Mouse (Mus musculus): ENCODE results near the gene Gm5431. TPM values are rescaled to one million over a fixed set of nuclear protein-coding genes. Genes with fewer than 3 reads are reported as not detected.
"Not testable (repeated sequence)": the region's sequence is repeated elsewhere in the genome, so short reads cannot be mapped to it uniquely, and the experiment has no call there.

The Gm5431 gene
- polyA plus RNA-seq, 1 experiment from 2014 or later, result 62.6 TPM

DNA sequence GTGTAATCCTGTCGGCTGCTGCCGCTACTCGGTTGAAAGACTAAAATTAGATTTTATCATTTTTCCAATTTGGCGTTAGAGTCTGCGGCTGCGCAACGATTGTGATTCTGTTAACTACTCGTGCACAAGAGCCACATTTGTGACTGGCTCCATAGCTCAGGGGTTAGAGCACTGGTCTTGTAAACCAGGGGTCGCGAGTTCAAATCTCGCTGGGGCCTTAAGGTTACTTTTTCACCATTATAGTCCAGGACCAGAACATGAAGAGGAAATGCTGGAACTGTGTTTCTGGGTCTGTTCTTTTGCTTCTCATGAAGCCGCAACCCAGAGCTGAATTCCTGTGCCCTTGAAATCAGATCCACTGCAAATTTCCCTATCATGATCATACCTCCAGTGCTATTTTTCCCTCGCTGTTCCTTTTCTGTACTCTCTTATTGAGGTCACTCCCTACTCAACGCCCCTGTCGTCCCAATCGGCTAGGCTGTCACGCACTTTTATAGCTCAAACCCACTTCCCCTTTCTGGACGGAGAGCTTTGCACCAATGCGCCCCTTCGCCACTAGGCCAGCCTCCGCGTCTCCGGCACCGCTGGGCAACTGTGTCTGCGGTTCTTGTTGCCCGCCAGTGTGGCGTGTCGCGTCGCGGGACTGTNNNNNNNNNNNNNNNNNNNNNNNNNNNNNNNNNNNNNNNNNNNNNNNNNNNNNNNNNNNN is 48.4 kb downstream of the Gm5431 start:
- peak overlapping the region; percentile 59 for H3K4me3 ChIP-seq (ENCODE audit: inconsistent target)
- 2% methylated on average over 31 of the region's 31 CpGs for WGBS (ENCODE audit: missing documents)
- peak overlapping the region; percentile 41 for H3K27ac ChIP-seq
- no peaks in the 10 kb centered on the region for H3K36me3 ChIP-seq (ENCODE audit: inconsistent target)
- no peaks in the 10 kb centered on the region for H3K79me2 ChIP-seq (ENCODE audit: inconsistent target)

DNA sequence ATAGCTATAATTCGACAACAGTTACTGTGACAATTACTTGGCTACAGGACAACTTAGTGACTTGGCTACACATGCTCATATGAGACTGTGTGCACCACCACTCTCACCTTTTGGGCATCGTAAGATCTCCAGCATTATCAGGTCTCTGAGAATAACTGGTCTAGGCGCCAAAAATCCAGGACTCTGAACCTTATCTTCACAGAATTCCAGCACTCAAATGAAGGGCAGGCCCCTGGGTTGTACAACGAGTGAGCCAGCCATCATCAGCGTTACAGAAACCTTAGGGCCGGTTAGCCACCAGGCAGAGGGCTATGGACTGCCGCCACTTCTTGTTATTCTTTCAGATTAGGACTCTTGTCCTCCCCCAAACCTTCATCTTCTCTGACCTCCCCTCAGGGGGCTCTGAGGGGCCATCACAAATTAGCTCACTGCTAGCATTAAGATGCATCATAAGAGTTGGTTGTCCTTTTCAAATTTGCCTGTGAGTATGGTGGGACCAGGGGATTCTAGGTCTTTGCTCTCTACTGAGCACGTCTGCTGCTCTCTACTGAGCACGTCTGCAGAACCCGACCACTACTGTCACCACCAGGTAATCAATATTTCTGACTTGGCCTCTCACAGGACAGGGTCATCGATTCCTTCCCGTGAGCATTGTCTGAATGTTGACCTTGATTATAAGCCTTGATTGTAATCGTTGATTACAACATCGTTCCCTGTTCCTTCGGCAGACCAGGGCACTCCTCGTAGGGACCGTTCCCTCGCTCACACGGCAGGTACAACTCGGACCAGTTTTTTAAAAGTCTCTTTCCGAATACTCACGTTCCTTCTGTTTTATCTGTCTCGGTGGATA is 49.2 kb downstream of the Gm5431 start:
- Histone ChIP-seq H3K79me2 (ENCODE audit: inconsistent target) (no peaks in the 10 kb centered on the region), H3K27ac (no peak overlapping the region), H3K4me3 (ENCODE audit: inconsistent target) (peak overlapping the region; percentile 59), H3K36me3 (ENCODE audit: inconsistent target) (no peaks in the 10 kb centered on the region)
- WGBS (ENCODE audit: missing documents), result 15% methylated on average over 23 of the region's 23 CpGs

DNA sequence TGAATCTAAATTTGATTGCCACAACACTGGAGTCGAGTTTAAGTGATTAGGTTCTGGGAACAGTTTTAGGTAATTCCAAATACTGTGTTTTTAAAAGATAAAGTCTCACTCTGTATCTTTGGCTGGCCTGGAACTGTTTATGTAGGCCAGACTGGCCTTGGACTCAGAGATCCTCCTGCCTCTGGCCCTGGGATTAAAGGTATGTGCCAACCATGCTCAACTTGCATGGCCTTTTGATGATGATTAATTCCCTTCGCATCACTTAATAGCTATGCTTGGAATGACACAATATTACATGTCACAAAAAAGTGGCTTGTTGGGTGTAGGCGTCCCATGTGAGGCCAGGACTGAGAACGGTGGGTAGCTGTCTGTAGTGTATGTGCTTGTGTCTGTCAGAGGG is 49.8 kb downstream of the Gm5431 start:
- Histone ChIP-seq H3K36me3 (ENCODE audit: inconsistent target) (no peaks in the 10 kb centered on the region), H3K4me3 (ENCODE audit: inconsistent target) (no peak overlapping the region), H3K27ac (no peak overlapping the region), H3K79me2 (ENCODE audit: inconsistent target) (no peaks in the 10 kb centered on the region)
- WGBS (ENCODE audit: missing documents), result 87% methylated on average over 4 of the region's 4 CpGs

DNA sequence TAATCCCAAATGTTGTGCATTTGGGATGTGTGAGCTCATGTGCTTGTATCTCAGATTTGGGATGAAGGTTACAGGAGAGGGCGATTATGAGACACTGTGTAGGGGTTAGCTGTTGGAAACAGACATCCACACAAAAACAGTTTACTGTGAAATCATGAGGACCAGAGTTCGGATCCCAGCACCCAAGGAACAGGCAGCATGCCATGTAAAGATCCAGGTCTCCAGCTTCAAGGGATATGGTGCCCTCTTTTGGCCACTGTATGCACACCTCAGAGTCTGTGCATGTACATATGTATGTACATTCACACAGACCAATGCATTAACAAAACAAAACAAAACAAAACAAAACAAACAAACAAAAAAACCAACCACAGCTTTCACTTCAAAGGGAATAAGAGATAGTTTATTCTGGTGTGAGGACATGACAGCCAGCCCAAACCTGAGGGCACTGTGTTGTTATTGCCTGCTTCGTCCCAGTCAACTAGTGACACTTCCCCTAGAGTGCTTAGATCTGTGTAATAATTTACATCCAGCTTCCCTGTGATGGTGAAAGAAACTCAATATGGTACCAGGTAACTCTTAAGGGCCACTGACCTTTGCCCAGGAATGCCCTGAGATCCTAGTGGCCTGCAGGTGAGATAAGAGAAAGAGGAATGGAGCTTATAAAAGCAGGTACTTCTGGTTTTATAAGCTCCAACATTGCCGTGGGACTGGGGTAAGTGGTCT is 50.6 kb downstream of the Gm5431 start:
- H3K36me3 ChIP-seq (ENCODE audit: inconsistent target), result no peaks in the 10 kb centered on the region
- no peak overlapping the region for H3K27ac ChIP-seq
- no peaks in the 10 kb centered on the region for H3K79me2 ChIP-seq (ENCODE audit: inconsistent target)
- WGBS (ENCODE audit: missing documents), result 95% methylated on average over 4 of the region's 4 CpGs
- H3K4me3 ChIP-seq (ENCODE audit: inconsistent target), result no peak overlapping the region

DNA sequence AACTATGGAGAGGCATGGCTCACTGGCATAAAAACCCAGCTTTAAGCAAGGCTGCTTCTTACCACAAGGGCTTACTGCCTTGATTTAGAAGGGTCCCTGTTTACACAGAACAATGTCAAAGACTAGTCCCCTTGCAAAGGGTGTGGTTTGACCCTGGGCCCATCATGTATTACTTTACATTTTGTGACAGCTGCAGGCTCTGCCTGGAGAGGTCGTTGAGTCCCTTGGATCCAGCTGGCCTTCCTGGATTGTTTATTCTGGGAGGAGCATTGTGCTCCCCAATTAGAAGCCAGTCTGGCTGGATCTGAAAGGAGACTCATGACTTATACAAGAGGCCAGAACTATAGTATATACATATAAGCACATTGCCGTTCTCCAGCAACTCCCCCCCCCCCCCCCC is 51.8 kb downstream of the Gm5431 start:
- WGBS (ENCODE audit: missing documents), result 78% methylated on average over 2 of the region's 2 CpGs
- Histone ChIP-seq H3K4me3 (ENCODE audit: inconsistent target) (no peak overlapping the region), H3K27ac (no peak overlapping the region), H3K79me2 (ENCODE audit: inconsistent target) (no peaks in the 10 kb centered on the region), H3K36me3 (ENCODE audit: inconsistent target) (no peaks in the 10 kb centered on the region)

DNA sequence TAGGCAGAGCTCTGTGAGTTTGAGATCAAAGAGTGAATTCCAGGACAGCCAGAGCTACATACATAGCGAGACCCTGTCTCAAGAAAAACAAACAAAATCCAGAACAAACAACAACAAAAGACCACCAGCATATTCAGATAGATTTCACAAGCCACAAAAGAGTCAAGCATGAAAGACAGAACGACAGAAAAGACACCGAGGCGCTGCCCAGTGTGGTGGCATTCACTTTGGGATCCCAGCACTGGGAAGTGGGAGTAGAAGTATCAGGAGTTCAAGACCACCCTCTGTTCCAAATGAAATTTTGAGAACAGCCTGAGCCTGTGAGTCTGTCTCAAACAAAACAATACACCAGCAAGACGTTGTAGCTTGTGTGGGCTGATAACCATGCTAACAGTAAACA is 55.1 kb downstream of the Gm5431 start:
- Histone ChIP-seq H3K4me3 (ENCODE audit: inconsistent target) (no peak overlapping the region), H3K79me2 (ENCODE audit: inconsistent target) (no peaks in the 10 kb centered on the region)
- 91% methylated on average over 5 of the region's 5 CpGs for WGBS (ENCODE audit: missing documents)

DNA sequence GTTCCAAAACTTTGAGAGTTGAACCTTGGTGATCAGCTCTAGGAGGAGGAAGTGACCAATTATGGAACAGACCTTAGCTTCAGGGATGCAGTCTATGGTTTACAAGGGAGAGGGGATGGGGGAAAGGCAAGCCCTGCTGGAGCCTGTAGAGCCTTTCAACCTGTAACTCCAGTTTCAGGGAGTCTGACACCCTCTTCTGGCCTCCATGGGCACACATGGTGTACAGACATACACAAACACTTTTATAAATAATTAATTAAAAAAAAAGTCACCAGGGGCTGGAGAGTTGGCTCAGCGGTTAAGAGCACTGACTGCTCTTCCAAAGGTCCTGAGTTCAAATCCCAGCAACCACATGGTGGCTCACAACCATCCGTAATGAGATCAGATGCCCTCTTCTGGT is 55.7 kb downstream of the Gm5431 start:
- H3K36me3 ChIP-seq (ENCODE audit: inconsistent target); H3K27ac ChIP-seq; H3K79me2 ChIP-seq (ENCODE audit: inconsistent target); H3K4me3 ChIP-seq (ENCODE audit: inconsistent target): not testable (repeated sequence)
- WGBS (ENCODE audit: missing documents), result no CpG with 5 or more reads among the region's 2 CpGs

More for the DNA sequence above, 55.1 kb downstream of the Gm5431 start:
- Histone ChIP-seq H3K27ac (no peak overlapping the region), H3K36me3 (ENCODE audit: inconsistent target) (no peaks in the 10 kb centered on the region)

DNA sequence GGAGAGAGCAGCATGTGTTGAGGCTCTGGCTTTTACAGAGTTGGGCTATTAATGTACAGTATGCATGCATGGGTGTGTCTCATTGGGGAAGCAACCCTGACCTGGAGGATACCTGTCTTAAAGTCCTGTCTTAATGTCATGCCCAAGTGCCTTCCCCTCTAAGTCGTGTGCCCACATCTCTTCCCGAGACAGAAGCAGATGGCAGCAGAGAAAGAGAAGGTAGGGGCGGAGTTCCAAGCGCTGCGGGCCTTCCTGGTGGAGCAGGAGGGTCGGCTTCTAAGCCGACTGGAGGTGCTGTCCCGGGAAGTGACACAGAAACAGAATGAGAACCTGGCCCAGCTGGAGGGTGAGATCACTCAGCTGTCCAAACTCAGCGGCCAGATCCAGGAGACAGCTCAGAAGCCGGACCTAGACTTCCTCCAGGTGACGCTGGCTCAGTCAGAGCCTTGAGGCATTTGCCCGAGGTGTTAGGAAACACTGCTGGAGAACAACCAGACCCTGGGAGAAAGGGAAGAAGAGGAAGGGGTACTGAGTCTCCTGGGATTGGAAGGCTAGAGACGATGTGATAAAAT is 56.7 kb downstream of the Gm5431 start:
- 82% methylated on average over 13 of the region's 13 CpGs for WGBS (ENCODE audit: missing documents)
- H3K36me3 ChIP-seq (ENCODE audit: inconsistent target), result no peaks in the 10 kb centered on the region
- no peak overlapping the region for H3K4me3 ChIP-seq (ENCODE audit: inconsistent target)
- H3K79me2 ChIP-seq (ENCODE audit: inconsistent target), result no peaks in the 10 kb centered on the region
- H3K27ac ChIP-seq, result no peak overlapping the region

DNA sequence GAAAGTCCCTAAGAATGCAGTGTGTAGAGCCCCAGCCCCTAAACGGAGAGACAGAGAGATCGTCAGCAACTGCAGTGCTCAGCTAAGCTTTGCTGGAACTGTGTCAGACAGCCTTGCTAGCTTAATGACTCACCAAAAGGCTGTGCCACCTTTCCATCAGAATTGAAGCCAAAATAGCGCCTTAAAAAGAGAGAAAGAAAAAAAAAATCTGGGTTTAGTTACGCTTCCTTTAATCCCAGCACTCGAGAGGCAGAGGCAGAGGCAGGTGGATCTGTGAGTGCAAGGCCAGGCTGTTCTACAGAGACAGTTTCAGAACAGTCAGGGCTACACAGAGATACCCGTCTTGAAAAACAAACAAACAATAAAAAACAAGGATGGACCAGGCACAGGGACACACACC is 57.7 kb downstream of the Gm5431 start:
- no peak overlapping the region for H3K27ac ChIP-seq
- WGBS (ENCODE audit: missing documents), result 91% methylated on average over 5 of the region's 6 CpGs

DNA sequence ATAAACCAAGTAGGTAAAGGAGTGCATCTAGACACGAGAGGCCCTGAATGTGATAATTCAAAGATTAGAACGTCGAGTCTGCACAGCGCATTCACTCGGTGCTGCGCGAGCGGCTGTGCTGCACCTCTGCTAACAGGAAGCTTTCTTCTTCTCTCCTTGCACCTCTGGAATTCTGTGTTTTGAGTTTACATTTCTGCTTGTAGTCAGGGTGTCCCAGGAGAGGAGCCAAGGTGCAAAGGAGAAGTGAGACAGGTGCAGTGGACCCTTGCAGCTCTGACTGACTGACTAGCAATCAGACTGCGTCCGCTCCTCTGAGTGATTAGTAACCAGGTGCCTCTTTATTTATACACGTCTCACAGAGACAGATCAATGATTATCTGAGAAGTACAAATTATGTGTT is 58.8 kb downstream of the Gm5431 start:
- Histone ChIP-seq H3K36me3 (ENCODE audit: inconsistent target) (no peaks in the 10 kb centered on the region), H3K4me3 (ENCODE audit: inconsistent target) (no peak overlapping the region), H3K79me2 (ENCODE audit: inconsistent target) (no peaks in the 10 kb centered on the region), H3K27ac (no peak overlapping the region)
- WGBS (ENCODE audit: missing documents), result 94% methylated on average over 11 of the region's 11 CpGs

More for the DNA sequence above, 57.7 kb downstream of the Gm5431 start:
- no peaks in the 10 kb centered on the region for H3K36me3 ChIP-seq (ENCODE audit: inconsistent target)
- no peak overlapping the region for H3K4me3 ChIP-seq (ENCODE audit: inconsistent target)
- no peaks in the 10 kb centered on the region for H3K79me2 ChIP-seq (ENCODE audit: inconsistent target)

DNA sequence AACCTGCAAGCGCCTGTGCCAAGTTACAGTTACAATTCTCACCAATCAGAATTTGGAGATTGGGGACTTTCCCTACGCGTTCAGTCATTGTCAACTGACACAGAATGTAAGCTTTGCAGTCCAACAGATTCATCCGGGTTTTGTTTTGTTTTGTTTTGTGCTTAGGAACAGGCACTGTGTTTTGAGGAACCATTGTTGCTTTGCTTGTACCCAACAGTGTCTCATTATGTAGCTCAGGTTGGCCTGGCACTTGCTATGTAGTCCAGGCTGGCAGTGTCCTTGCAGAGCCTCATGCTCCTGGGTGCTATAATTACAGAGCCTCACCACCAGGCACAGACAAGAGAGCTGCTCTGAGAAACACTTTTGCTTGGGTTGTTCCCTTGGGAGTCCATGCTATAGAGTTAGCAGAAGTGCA is 59.6 kb downstream of the Gm5431 start:
- no peaks in the 10 kb centered on the region for H3K79me2 ChIP-seq (ENCODE audit: inconsistent target)
- no peaks in the 10 kb centered on the region for H3K36me3 ChIP-seq (ENCODE audit: inconsistent target)
- no peak overlapping the region for H3K27ac ChIP-seq
- WGBS (ENCODE audit: missing documents), result 85% methylated on average over 4 of the region's 4 CpGs
- no peak overlapping the region for H3K4me3 ChIP-seq (ENCODE audit: inconsistent target)

DNA sequence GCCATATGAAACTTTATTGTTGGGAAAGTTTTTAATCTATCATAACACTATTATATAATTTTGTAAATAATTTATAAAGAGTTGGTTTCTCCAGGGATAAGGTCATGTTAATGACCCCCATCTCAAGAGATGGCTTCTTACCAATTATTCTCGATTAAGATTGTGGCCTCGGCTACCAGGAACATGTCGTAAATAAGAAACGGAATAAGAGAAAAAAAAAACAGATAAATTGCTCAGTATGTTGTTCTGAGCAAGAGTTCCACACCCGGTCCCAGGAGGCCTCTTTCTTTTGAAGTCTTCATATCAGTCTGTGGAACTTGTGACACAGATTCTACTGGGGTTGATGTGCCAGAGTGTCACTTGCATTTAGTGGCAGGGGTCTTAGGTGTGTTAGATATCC is 60.8 kb downstream of the Gm5431 start:
- 98% methylated on average over 5 of the region's 5 CpGs for WGBS (ENCODE audit: missing documents)
- H3K27ac ChIP-seq, result no peak overlapping the region
- H3K79me2 ChIP-seq (ENCODE audit: inconsistent target), result no peaks in the 10 kb centered on the region
- H3K4me3 ChIP-seq (ENCODE audit: inconsistent target), result no peak overlapping the region
- H3K36me3 ChIP-seq (ENCODE audit: inconsistent target), result no peaks in the 10 kb centered on the region

DNA sequence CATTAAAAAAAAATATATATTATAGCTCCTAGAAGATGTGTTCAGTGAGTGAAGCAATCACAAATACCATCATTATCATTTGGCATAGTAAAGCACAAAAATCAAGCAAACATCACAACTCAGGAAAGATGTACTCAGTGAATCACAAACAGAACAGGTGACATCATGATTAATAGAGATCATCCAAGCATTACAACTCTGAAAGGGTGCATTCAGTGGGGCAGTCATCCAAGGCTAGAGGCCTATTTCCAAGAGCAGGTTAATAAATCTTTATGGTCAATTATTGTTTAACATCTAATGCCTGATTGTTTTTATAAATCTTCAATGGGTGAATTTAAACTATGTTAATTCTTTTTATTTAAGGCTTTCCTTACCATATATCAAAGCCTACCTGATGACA is 61.2 kb downstream of the Gm5431 start:
- no peak overlapping the region for H3K4me3 ChIP-seq (ENCODE audit: inconsistent target)
- H3K79me2 ChIP-seq (ENCODE audit: inconsistent target), result no peaks in the 10 kb centered on the region
- H3K36me3 ChIP-seq (ENCODE audit: inconsistent target), result no peaks in the 10 kb centered on the region
- H3K27ac ChIP-seq, result no peak overlapping the region

DNA sequence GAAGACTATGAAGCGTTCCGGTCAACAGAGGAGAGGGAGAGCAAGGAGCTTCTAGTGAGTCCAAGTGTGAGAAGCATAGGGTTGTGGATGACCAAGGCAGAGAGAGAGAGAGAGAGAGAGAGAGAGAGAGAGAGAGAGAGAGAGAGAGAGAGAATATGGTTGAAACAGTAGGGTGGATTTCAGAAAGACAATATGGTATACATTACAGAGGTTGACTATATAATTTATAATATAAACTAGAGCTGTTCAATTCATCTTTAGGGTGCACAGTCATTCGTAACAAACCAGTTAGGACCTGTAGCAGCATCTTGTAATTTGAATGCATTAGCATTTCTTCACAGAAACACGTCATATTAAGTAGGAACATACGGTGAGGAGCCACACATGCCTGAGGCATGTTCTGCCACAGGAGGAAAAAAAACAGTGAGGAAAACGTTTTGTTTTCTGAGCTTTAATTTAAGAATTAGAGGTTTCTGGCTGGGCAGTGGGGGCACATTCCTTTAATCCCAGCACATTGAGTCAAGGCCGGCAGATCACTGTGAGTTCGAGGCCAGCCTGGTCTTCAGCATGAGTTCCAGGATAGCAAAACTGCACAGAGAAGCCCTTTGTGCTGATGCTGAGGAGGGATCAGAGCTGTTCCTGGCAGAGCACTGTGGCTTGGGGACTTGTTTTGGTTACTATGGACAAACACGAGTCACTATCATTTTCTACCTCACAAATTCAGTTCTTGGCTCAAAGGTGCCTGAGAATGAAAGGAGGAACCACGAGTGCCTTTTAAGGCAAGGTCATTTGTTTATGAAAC is 62.9 kb downstream of the Gm5431 start:
- Histone ChIP-seq H3K4me3 (ENCODE audit: inconsistent target) (no peak overlapping the region), H3K36me3 (ENCODE audit: inconsistent target) (no peaks in the 10 kb centered on the region), H3K27ac (no peak overlapping the region), H3K79me2 (ENCODE audit: inconsistent target) (no peaks in the 10 kb centered on the region)
- 87% methylated on average over 10 of the region's 10 CpGs for WGBS (ENCODE audit: missing documents)
